Mouse (Mus musculus): ENCODE measurements at regions not wholly inside any gene's neighbourhood (a gene's known extent, or its start where the extent isn't known, plus 50 kb on each side); places are given as distances from the start of the nearest gene placed in this dataset.

GRCm38 (mm10) chr17:45896922-45897302, 135.3 kb downstream of the Vegfa start:
- TF ChIP-seq POLR2A (IDR thresholded peaks at IDR 0.05; ENCODE audit: control insufficient read depth, extremely low read depth, insufficient read depth, low read length, poor library complexity) (no peak), CTCF (IDR thresholded peaks at IDR 0.05; ENCODE audit: borderline replicate concordance, control insufficient read depth, extremely low read depth, insufficient read depth, low read length, poor library complexity) (no peak)
